Mouse (Mus musculus) urinary bladder, adult 2 months (tissue): ENCODE results near the gene Npnt. TPM values are rescaled to one million over a fixed set of nuclear protein-coding genes. Genes with fewer than 3 reads are reported as not detected.

Source experiments
- DNase-seq: peaks from one replicate; pipeline ENCODE4 v3.0.0; 2022; ENCODE audit warnings: low spot score
- polyA plus RNA-seq: library from polyadenylated mRNA; depleted of rRNA; stranded (reverse); fragments of >200 nt; gene quantifications from 2 replicates; pipeline ENCODE4 v1.2.3, GENCODE M21; 2012

The Npnt gene
- polyA plus RNA-seq, 1 experiment, result 5.1 TPM

GRCm38 (mm10) chr3:132939006-132939405 is 11.1 kb downstream of the Npnt start:
- DNase-seq, result no peak

- no peak for DNase-seq
These were observed 15.4 kb downstream of the Npnt start for GRCm38 (mm10) chr3:132934649-132935048.

GRCm38 (mm10) chr3:132931526-132931925 is 18.6 kb downstream of the Npnt start:
- no peak for DNase-seq

GRCm38 (mm10) chr3:132929866-132930265 is 20.2 kb downstream of the Npnt start:
- DNase-seq, result no peak

DNA sequence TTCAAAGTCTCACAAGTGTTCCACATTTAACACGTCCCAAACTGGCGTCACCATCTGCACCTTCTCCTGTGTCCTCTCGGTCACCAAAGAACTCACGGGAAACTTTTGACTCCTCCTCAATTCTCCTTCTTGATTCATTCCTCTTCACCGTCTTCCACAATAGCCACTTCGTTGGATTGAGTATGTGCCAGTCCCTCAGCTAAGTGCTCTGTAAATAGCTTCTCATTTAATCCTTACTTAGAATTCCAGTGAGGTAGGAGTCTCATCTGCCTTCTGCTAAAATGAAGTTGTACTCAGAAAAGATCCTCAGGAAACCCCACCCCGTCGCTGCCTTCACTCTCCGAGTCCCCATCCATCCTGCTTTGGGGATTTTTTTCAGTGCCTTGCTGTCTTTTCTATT is 21.9 kb downstream of the Npnt start:
- DNase-seq, result no peak

- DNase-seq, result no peak
These were observed 30.3 kb downstream of the Npnt start for GRCm38 (mm10) chr3:132919798-132920197.

DNA sequence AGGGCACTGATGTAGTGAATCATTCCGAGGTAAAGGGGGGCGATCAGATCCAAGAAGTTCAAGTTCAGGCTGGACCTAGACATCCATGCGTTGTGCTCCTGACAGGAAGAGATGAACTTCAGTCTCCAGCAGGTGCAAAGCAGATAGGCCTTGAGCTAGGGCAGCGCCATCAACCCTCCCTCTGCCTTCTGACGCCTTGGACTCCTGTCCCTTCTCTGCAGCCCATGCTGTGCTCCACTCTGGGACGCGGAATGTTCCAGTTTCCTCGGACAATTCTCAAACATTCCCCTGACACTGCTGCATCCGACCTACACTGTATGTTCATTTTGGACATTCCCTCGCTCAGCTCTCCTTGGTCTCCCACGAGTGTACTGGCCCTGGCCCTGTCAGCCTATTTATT is 30.9 kb downstream of the Npnt start:
- DNase-seq, result no peak

GRCm38 (mm10) chr3:132917356-132918090 is 32.6 kb downstream of the Npnt start:
- no peak for DNase-seq

- no peak for DNase-seq
These were observed 34.4 kb downstream of the Npnt start for GRCm38 (mm10) chr3:132915661-132916060.

DNA sequence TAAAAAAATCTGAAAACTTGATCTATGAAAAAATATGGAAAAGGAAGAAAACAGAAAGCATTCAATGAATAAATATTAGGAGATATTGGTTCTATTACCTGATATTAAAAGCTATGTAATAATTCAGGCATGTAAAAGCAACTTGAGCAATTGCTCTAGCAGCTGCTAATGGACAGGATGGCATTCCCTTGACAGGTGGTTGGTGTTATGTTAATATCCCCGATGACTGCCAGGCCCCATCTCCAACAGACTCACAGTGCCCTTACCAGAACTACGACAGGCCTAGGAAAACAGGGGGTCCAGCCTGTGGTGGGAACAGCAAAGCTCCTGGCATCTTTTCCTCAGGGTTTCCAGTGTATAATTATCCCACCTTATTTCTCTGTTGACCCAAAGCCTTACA is 37.7 kb downstream of the Npnt start:
- no peak for DNase-seq

DNA sequence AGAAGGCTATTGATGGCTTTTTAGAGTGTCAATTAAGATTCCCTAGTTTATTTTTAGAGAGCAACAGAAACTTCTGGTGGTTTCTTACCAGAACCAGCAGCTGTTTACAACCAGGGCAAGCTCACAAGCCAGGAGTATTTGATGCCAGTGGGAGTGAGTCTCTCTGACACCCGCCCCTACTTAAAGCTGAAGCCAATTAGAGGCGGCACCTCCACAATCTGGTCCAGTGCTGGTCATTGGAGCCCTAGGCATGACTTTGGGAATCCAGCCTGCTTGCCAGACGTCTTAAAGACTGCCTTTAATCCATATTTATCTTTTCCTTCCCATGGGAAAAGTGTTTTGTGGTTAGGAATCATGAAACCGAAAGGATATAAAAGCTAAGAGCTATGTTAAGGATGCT is 38.4 kb downstream of the Npnt start:
- DNase-seq, result no peak

DNA sequence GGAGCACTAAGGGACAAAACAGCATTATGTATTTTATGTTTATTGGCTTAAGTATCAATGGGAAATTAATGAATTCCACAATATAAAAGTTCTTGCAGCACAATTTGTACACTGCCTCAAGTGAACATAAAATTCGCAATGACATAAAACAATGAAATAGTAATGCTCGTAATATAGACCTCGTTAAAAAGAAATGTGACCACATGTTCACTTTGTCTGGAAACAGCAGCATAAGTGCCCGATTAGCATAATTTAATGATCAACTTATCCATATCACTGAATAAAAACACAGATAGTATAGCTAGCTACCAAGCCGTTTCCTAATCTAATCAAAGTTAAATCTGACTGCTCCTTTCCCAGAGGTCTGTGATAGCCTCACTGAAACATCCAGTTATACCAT is 39.4 kb downstream of the Npnt start:
- DNase-seq, result no peak

DNA sequence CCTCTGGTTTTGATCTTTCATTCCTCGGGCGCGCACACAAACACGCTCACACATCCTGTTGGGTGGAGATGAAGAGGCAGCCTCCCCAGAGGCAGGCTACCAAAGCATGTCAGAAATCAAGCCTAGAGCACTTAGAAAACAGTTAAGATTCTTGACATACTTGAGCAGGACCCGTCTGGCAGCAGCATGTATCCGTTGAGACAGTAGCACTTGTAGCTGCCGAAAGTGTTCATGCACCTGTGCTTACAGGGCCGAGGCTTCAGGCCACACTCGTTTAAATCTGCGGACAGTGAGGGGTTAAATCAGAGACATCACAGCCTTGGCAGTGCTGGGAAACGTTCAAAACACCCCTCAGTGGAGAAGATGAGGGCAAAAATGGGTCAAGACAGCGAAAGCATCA is 40.4 kb downstream of the Npnt start:
- DNase-seq, result no peak

- DNase-seq, result no peak
These were observed 42.4 kb downstream of the Npnt start for GRCm38 (mm10) chr3:132907506-132908203.

DNA sequence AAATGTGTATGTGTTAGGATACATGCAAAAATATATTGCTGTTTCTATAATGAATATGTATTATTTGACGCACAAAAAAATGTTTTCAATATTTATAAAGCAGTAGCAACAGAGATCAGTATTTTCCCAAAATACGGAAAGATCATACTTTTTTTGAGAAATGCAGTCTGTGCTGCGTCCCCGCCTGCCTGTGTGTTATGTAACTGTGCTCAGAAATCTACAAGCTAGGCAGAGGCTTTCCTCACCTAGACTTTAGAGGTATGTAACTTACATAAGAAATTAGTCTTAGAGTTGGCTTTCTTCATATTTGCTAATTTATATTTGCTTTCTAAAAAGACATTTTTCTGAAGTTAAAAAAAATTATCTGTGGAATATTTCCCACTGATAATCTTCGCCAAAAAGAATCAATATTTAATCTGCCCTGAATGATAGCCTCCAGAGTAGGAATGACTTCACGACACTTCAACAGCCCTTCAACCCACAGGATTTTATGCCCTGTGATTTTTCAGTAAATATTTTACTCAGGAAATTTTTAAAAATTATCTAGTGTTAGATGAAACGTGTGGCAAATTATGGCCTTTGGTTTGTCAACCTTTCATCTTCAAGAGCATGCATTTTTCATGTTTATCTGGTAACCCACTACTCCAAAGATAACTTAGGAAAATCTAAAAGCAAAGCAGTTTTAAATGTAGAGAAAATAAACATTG is 44.7 kb downstream of the Npnt start:
- no peak for DNase-seq

GRCm38 (mm10) chr3:132903386-132903785 is 46.7 kb downstream of the Npnt start:
- DNase-seq, result no peak

DNA sequence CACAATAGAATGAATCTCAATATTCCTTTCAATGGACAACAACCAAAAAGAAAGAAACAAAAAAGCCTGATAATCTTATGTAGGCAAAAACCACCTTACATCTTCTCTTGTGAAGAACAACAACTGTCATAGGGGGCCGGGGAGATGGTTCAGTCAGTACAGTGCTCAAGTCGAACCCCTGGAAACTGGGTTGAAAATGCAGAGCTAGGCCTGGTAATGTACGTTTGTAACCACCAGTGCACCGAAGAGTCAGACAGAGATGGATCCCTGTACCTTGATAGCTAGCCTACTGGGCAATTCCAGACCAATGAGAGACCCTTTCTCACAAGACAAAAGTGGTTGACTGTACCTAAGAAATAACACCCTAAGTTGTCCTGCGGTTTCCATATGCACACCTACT is 47.2 kb downstream of the Npnt start:
- no peak for DNase-seq

- DNase-seq, result no peak
These were observed 47.9 kb downstream of the Npnt start for GRCm38 (mm10) chr3:132902206-132902605.

GRCm38 (mm10) chr3:132897891-132898290 is 52.2 kb downstream of the Npnt start:
- DNase-seq, result no peak

DNA sequence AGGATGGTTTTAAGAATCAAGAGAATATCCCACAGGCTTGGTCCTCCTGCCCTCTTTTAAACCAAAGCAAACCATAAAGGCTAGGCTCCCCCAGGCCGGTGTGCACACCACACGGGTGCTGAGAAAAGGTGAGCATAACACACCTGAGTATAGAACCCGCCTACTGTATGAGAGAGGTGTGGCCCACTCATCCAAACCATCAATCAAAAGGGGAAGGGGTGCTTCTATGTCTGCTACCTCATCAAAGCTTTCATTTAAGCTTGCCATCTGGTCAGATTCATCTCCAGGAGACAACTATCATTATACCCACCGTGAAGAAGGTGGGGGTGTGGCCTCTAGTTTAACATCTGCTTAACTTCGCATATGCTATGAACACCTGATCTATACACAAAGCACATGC is 52.7 kb downstream of the Npnt start:
- DNase-seq, result no peak

GRCm38 (mm10) chr3:132894086-132894485 is 56.0 kb downstream of the Npnt start:
- no peak for DNase-seq

- no peak for DNase-seq
These were observed 56.4 kb downstream of the Npnt start for GRCm38 (mm10) chr3:132893676-132894075.

- no peak for DNase-seq
These were observed 57.0 kb downstream of the Npnt start for GRCm38 (mm10) chr3:132893044-132893443.
